Mouse (Mus musculus) left cerebral cortex, postnatal 36 days (tissue): ENCODE measurements around the gene Cdt1. TPM values are rescaled to one million over a fixed set of nuclear protein-coding genes. Genes with fewer than 3 reads are reported as not detected.

Experiments used
- DNase-seq, 2 experiments: peaks; one replicate each; pipeline ENCODE4 v3.0.0; 2021 to 2022; ENCODE audit warnings: low spot score in 2 of 2, mixed read lengths in 1 of 2
- intact Hi-C: fragments of 180-260 bp; cut with DNase I; formaldehyde crosslinking; loops from one replicate; pipeline ENCODE4 v1.15.1; 2025
- total RNA-seq, 2 experiments: library from RNA; stranded (reverse); gene quantifications; 2 replicates each; pipeline ENCODE4 v1.2.3; 2021

Cdt1 gene
- total RNA-seq, 2 experiments from 2014 or later, result 1.8 to 3.5 TPM

DNA sequence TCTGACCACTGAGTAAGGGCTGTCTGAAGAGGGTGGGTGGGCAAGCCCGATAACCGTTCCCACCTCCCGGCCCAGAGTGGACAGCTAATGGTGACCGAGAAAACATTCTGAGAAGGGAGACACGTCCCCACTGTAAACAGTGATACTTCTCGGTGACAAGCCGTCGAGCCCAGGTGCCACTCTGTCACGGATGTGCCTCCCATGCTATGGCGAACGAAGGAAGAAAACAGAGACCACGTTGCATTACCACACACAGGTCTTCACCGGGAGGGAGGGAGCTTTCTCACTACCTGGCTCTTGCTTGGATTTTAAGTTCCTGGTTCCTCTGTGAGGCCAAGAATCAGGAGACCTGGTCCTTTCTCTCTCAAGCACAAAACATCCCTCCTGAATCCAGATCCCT is 19.5 kb upstream of the Cdt1 start:
- intact Hi-C loops, result no loop called here
- no peak for DNase-seq

DNA sequence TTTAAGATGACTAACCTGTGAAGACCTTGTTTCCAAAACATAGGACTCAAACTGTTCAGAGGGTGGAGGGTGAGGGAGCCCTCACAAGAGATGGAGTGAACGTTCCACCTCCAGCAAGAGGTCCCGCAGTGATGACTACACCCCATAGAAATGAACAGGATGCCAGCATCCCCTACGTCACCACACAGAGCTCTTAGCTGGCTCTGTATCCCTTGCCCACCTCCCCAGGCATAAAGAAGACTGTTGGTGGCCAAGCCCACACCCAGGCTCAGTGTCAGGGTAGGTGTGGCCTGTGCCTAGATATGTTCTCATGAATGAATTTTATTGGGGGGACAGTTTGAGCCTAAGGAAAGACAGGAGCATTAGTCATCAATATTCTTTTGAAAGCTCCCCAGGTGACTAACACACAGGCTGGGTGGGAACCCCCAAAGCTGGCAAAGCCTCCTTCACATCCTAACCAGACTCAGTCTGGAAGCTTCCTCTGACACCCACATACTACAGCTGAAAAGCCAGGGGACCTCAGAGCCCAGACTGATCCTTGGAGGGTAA is 18.9 kb upstream of the Cdt1 start:
- no peak for DNase-seq
- intact Hi-C loops, result no loop called here

DNA sequence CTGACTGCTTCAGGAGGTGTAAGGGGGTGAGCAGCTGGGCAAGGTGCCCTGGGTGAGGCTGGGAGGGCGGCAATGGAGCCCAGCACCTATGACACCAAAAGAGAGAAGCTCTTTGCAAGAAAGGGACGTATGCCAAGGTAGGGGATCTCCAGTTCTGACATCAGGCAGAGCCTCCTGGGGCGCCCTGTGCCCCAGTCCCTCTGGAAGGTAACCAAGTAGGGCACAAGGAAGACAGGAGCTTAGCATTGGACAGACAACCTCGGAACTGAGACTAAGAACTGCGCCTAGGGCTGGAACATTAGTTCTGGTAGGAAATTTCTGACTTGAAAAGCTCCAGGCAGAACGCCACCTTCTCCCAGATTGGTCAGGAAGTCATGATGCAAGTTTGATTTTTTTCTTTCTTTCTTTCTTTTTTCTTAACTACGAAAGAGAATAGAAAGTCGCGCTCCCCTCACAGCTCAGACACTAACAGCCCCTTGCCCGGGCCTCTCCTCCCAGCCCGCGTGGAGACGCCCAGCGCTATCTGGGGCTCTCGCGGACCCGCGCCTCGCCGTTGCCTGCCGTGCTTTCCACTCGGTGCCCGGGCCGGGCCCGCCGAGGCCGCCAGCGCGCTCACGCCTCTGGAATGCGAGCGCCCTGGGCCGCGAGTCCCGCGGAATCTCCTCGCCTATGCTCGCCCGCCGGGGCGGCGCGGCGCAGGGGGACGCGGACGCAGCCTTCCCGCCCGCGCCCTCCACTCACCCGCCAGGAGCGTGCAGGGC is 17.4 kb upstream of the Cdt1 start:
- DNase-seq, result peak in 1 of 2 experiments; percentile 26
- intact Hi-C loops, result no loop called here

DNA sequence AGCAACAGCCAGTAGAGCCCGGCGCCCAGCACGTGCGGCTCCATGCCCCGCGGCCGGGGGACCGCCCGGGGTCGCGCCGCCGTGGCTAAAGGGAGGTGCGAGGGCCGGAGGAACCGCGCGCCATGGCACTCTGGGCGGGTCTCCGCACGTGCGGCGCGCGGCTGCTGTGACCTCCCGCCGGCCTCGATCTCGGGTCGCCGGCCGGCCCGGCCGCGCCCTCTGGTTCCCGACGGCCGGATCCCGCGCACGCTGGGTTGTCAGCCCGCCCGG is 16.9 kb upstream of the Cdt1 start:
- no peak for DNase-seq
- intact Hi-C loops, result loop anchor here (1.0 kb wide), 1 partner anchor 50 kb away; no protein-coding TSS in a partner anchor

DNA sequence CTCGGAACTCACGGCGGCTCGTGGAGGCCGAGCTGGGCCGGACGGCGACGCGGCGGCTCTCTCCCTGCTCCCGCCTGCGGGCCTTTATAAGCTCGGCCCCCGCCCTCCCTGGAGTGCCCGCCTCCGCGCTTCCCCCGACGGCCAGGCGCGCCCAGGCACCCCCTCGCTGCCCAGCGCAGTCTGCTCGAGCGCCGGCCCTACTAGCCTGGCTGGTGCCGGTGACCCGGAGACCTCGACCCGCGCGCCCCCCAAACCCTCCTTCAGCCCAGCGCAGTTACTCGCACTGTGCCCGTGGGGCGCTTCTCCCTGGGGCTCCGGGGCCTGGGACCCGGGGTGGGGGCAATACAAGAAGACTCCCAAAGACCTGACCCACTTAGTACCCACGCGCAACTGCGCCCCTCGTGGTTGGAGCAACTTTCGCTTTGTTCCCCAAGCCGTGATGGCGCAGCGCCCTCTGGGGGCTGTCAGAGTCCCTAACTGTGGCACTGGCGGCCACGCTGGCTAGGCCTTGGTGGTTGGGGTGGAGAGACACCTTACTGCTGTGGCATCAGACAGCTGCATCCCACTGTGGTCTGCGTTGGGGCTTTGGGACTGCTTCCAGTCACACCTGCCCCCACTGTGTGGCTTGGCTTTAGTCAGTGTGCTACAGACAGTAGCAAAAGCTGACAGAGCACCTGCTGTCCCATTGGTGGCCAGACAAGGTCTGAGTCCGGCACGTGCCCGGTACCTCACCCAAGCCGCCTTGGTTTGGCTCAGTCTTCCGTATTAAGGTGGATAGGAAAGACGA is 16.4 kb upstream of the Cdt1 start, which contains the start of gene Piezo1:
Piezo1 (minus strand) TSS at position 65 of the 787 bp plus-strand sequence.
- DNase-seq, result peak; percentile 79 to 84
- intact Hi-C loops, result loop anchor here (1.0 kb wide), 1 partner anchor 50 kb away; no protein-coding TSS in a partner anchor

DNA sequence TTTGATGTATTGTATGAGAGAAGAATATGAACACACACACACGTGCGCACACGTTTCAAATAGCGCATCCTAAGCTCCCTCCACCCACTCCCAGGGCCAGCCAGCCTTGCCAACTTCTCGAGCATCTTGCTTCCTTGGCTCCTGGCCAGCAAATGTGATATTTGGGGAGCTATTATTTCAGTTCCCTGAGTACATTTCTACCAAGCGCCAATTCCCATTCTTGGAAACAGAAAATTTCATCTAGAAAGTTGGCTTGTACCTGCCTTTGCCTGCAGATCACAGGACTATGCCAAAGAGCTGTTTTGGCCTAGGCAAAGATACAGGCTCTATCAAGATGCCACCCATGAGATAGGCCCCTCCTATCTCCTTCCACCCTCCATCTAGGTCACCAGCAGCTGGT is 13.0 kb upstream of the Cdt1 start:
- intact Hi-C loops, result no loop called here

DNA sequence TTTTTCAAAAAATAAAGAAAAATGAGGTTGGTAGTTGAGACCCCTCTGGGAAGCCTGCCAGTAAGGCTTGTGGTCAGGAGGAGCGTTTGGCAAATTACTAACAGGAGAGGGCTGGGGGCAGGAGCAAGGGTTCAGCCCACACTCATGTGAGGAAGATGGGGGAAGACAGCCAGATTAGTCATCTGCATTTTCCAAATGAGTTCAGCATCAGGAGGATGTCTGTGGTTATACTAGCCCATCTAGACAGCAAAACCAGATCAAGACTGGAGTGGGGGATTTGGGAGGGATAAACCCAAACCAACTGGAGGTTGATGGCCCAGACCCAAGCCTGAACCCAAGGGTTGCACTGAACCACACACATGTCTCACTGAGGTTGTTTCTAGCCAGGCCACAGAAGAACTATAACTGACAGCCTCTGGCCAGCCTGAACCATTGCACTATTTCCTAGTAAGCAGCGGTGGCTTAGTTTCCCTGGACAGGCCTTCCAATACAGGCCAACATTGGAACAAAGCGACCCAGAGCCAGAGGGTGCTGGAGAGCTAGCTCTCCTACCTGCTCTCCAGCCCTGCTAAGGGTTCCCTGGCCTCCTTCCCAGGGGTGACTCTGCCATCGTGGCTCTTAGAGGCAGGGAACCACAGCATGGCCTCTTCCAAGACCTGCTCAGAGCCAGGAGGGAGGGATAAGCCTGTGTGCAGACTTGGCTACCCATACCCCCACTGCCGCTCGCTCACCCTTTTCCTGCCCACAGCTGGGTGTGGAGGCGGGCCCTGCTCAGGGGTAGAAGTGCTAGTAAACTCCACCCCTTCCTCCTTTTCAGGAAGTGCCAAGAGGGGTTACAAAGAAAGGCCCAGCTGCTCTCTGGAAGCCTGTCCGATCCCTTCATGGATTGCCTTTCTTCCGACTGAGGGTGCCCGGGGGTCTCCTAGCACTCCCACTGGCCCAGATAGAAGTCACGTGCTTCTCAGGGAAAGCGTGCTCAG is 11.5 kb upstream of the Cdt1 start:
- intact Hi-C loops, result no loop called here
- DNase-seq, result peak in 1 of 2 experiments; percentile 6

More for the DNA sequence above, 13.0 kb upstream of the Cdt1 start:
- peak; percentile 61 to 65 for DNase-seq

DNA sequence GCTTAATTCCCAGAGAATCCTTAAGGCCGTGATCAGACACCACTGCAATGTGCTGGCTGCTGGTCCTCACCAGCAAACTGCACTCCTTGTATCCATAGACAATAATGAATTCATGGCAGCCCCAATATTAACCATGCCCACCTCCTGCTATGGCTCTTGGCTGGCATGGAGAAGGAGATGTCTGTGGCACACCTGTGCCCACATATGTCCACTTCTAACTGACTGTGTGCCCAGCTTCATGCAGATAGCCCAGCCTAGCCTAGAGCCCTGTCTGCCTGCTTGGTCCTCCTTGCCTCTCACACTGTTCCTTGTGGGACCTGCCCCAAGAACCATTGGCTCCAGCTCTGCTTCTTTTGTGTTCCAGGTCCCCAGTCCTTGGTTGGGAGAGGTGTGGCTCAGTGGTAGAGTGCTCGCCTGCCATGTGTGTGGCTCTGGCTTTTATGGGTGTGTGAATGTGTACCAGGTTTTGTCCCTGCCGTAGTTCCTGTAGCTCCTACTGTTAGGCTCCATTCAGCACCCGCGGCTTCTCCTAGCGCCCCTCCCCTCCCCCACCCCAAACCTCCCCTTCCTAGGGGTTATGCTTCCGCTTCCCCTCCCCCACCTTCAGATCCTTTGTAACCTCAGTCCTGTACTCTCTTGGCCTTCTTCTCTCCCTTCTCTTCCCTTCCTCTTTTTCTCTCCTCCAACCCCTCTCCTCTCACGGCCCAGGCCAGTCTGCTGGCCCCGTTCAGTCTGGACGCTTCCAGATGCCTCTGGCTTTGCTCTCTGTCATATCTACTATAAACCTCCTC is 10.4 kb upstream of the Cdt1 start:
- peak in 1 of 2 experiments; percentile 1 for DNase-seq
- intact Hi-C loops, result no loop called here

DNA sequence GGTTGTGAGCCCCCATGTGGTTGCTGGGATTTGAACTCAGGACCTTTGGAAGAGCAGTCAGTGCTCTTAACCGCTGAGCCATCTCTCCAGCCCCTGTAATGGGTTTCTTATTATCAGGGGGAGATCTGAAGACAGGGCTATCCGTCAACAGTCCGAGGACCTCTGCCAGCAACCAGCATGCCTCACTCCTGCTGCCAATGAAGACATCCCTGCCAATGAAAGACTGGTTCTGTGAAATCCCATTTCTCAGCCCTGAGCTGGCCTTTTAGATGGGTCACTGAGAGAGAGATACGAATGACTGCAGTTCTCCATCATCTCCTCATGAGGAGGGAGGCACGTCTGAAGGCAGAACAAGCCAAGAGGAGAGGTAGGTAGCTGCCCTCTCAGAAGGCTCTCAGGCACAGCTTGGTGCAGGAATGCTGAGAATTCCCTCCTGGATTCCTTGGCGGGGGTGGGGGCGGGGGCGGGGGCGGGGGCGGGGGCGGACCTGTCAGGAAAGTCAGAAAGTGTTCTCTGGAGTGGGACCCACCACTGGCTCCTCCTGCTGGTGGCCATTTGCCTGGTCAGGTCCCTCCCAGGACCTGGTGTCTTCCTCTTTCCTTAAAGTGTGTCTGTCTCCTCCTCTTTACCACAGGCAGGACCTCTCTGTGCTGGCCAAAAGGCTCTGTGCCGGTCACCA is 9.0 kb upstream of the Cdt1 start:
- DNase-seq, result no peak

DNA sequence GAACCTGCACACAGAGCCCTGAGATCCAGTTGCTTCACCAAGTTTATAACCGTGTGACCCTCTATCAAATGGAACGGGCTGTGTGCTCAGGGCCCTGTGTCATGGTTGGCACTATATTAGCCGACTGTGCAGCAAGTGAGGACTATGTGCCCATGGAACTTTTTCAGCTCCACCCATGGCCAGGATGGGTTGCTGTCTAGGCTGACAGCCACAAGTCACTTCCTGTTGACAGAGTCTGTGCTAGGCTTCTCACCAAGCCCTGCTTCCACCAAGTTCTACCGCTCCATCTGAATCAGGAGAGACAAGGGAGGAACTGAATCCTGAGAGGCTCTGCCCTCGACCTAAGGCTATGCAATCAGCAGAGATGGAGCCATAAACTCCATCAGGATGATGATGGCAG is 6.6 kb upstream of the Cdt1 start:
- intact Hi-C loops, result no loop called here
- DNase-seq, result no peak

More for the DNA sequence above, 9.0 kb upstream of the Cdt1 start:
- intact Hi-C loops, result no loop called here

DNA sequence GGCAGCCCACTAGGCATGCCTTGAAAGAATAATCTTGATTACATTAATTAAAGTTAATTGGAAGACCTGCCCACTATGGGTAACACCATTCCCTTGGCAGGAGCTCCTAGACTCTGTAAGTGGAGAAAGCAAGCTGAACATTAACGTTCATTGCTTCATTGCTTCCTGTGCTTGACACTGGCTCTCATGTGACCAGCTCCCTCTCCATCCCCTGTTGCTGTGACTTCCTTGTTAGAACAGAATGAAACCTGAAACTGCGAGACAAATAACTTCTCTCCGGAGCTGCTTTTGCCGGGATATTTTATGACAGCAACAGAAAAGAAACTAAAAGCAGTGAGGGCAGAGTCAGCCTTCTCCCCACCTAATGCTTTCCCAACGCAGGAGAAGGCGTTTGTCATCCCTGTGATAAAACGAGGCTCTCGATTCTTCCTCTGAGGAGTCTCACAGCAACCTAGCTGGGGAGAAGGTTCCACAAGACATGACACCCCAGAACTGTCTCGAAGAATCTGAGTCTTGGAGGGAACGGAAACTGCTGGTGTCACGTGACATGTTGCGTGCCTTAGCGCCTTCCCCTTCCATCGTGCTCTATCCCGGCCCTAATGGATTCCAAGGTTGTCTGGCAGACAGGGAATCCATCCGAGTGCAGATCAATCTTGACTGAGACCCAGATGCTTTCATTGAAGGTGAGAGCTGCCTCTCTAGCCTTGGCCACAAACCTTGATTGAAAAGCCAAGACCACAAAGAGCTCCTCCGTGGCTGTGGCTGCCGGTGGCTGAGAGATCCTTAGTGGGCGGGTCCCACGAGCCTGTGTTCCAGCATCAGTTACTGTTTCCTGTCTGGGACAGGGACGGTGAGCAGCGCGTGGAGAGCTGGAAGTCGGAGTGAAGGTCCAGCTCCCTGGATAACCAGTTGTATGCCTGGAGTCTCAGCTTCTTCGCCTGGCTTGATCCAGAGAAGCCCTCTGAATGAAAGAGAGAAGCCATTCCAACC is 3.2 kb upstream of the Cdt1 start:
- intact Hi-C loops, result no loop called here
- no peak for DNase-seq

DNA sequence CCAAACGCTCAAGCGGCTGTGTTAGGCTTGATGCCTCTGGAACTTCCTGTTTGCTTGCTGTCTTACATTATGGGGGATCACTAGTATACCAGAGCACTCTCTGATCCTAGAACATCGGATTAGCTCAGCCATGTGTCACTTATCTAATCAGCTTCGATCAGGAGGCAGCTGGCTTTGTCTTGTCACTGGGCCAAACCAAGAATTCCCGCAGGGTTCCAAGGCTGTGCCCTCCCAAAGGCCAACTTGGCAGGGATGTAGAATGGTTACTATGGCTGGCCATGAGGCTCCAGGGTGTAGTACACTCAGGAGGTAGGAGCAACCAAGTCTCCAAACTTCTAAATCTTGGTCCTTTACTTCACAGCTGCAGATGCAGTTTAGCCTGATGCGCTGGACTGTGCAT is 1.0 kb upstream of the Cdt1 start:
- intact Hi-C loops, result no loop called here
- DNase-seq, result no peak

DNA sequence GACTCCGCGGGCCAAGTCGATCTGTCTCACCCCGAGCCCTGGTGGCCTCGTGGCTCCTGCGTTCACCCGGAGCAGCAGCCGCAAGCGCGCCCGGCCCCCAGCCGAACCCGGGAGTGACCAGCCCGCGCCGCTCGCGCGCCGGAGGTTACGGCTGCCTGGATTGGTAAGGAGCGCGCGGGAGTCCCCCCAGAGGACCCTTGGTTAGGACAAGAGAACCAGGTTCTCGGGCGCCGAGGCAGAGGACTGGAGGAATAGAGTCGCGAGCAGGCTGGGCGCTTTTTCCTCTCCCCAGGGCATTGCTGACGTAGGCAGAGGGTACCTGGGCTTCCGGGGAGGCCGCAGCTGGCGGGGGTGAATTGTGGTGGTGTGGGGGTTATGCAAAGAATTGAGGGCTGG is 292 bp downstream of the Cdt1 start:
- intact Hi-C loops, result no loop called here
- DNase-seq, result no peak

DNA sequence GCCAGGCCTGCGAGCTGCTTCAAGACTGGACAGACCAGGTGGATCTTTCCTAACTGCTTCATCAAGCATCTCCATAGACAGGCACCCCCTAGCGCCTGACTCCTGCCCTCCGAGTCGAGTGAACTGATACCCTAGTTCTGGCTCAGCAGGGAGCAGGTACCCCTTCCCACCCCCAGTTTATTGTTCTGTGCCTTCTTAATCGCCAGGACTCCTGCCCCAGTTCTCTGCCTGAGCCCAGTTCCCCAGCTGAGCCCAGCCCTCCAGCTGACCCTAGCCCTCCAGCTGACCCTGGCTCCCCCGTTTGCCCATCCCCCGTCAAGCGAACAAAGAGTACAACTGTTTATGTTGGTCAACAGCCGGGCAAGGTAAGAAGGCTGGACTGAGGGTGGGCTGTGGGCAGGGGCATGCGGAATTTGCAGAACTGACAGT is 1.1 kb downstream of the Cdt1 start:
- intact Hi-C loops, result no loop called here

DNA sequence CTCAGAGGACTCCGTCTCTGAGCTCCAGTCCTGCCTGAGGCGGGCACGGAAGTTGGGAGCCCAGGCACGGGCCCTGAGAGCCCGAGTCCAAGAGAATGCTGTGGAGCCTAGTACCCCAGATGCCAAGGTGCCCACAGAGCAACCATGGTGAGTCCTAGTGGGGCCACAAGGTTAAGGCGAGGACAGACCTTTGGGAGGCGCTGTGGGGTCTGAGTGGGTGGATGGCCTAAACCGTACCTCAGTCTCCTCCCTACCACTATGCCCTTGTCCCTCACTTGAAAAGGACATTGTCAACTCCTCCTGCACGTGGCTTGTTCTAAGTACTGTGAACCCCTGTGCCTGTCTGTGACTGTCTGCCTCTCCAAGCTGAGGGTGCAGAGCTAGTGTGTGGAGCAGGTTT is 1.5 kb downstream of the Cdt1 start:
- intact Hi-C loops, result no loop called here

More for the DNA sequence above, 1.1 kb downstream of the Cdt1 start:
- DNase-seq, result no peak

DNA sequence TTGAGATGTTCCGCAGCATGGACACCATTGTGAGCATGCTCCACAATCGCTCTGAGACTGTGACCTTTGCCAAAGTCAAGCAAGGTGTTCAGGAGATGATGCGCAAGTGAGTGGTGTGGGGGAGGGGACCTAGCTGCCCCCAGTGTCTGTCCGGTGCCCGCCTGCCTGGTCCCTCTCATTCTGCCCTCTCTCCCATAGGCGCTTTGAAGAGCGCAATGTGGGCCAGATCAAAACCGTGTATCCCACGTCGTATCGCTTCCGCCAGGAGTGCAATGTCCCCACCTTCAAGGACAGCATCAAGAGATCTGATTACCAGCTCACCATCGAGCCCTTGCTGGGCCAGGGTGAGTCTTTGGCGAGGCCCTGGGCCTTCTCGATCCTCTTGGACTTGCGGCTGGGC is 2.2 kb downstream of the Cdt1 start:
- DNase-seq, result no peak

More for the DNA sequence above, 1.5 kb downstream of the Cdt1 start:
- no peak for DNase-seq

DNA sequence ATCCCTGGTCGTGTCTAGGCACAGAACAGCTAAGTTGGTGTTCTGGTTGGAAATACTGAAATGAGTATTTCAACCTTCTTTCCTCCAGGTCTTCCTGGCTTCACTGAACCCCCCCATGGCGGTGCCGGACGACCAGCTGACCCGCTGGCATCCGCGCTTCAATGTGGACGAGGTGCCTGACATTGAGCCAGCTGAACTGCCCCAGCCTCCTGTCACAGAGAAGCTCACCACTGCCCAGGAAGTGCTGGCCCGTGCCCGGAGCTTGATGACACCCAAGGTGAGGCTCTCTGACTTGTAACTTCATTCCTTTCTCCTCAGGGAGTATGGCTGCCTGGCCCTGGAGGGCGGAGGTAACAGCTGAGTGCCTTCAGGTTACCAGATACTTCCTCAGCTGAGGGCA is 3.3 kb downstream of the Cdt1 start:
- intact Hi-C loops, result no loop called here
- no peak for DNase-seq

More for the DNA sequence above, 2.2 kb downstream of the Cdt1 start:
- intact Hi-C loops, result no loop called here
